Mouse (Mus musculus) testis, postnatal 10 days (tissue): ENCODE data around the gene Wbp4.
"Not testable (repeated sequence)": the region's sequence is repeated elsewhere in the genome, so short reads cannot be mapped to it uniquely, and the experiment has no call there.

Source experiments
- DNase-seq: peaks from one replicate; pipeline ENCODE4 v3.0.0; 2021; ENCODE audit warnings: low spot score

Wbp4 gene

DNA sequence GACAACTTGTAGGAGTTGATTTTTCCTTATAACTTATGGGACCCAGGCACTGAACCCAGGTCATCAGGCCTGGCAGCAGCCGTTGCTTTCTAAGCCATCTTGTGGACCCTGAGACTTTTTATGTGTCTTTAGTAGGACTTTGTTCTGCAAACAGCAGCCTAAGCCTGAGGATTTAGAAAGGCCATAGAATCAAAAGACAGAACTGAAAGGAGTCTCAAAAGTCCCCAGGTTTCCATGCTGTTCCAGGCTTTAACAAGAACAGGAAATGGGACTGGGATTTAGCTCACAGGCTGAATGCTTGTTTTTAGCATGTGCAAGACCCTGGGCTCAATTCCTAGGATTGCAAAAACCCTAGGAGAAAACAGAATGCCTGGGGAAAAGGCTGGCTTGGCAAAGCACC is 26.5 kb upstream of the Wbp4 start:
- no peak for DNase-seq

DNA sequence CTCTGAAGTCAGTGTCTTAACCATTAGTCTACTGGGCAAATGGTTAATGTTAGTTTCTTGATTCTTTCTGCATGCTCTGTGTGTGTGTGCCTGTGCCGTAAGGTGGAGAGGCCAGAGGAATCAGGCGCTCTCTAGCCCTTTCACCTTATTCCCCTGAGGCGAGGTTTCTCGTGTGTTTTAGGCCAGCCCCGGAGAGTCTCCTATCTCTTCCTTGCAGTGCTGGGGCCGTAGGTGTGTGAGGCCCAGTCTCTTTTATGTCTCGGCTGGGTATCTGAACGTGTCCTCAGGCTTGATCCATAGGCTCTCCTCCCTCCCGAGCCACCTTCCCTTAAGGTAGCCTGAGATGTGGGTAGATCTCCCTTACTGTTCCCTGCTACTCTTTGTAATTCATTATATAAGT is 24.9 kb upstream of the Wbp4 start:
- no peak for DNase-seq

DNA sequence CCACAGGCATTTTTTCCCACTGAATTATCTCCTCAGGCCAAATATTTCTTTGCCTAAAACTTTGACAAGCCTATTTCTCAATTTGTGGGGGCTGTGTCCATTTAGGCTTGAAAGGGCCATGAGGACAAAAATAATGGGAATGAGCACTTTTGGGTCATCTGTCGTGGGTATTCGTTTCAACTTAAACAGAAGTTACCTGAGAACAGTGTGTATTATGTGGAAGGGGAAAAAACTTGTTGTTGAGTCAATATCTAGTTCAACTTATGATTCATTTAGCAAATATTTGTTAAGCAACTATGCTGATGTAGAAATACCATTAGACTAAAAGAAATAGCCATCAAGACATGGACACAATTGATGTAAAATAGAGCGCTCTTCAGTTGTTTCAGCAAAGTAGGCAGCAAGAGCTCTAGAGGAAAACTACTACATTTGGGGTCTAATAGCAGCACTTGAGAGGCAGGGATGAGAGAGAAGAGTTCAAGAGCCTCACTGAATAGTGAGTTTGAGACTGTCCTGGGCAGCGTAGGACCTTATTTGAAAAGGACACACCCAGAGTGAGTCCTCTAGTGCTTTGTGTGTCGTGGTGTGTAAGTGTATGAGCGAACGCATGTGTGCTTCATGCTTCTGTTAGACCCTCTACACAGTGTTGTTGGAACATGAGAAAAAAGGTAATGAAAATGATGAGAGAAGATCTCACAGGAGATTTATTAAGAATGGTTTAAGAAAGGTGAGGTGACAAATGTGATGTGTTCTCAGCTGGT is 23.1 kb upstream of the Wbp4 start:
- DNase-seq = no peak

DNA sequence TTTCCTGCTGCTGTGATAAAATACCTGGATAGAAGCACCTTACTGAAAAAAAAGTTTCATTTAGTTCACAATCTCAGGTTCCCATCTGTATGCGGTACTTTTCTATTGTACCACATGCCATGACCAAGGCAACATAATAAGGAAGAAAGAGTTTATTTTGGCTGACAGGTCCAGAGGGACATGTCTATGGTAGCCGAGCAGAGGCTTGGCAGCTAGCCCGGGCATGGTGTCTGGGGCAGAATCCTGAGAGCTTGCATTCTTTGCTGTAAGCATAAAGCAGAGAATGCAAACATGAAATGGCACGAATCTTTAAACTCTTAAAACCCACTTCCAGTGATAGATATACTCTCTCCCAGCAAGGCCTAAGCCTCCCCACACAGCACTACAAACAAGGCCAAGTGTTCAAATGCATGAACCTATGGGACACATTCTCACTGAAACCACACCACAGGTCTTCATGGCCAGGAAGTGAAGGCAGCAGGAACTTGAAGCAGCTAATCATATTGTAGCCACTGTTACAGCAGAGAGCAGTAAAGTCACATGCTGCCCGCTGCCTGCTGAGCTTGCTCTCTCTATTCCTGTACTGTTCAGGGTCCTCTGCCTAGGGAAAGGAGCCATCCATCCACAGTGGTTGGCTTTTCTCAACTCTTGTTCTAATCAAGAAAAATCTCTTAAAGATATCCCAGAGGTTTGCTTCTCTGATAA is 22.2 kb upstream of the Wbp4 start:
- DNase-seq = peak; percentile 43

DNA sequence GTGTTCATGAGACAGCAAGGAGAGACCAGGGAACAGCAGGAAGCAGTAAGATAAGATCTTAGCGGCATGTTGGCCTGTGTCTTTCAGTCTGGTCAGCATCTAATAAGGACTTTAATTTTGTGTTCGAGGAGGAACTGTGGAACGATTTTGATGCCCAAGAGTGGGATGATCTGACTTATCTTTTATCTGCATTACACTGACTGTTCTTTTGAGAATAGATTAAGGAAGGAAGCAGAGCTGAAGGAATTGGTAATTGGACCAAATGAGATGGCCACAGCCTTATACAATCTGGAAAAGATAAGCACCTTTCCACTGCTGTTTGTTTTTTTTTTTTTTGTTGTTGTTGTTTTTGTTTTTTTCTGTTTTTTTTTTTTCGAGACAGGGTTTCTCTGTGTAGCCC is 19.4 kb upstream of the Wbp4 start:
- DNase-seq = no peak

DNA sequence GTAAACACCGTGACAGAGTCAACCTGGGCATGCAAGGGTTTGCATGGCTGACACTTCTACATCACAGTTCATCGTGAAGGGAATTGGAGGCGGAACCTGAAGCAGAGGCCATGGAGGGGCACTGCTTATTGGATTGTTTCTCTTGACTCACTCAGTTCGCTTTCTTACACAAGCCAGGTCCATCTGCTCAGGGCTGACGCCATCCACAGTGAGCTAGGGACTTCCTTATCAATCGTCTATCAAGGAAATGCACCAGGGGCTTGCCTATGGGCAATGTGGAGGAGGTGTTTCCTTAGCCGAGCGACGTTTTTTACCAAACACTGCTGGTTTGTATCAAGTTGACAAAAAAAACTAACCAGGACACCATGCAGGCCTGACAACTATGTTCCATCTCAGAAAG is 18.0 kb upstream of the Wbp4 start:
- DNase-seq = no peak

DNA sequence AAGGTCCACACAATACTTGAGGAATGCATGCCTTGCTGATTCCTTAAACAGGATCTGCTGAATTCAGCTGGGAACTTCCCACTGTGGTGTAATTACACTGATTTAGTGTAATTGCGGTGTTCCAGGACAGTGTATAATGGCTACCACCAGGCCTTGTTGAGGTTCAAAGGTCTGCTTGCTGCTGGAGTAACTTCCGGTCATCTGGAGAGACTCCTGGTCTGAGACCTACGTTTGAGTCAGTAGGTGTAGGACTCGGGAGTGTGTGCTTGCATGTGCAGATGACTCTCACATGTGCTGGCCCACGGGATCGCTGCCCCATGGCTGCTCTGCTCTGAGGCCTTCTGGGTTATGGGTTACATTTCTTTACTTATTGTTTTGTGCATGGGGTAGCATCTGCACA is 13.0 kb upstream of the Wbp4 start:
- DNase-seq = no peak

DNA sequence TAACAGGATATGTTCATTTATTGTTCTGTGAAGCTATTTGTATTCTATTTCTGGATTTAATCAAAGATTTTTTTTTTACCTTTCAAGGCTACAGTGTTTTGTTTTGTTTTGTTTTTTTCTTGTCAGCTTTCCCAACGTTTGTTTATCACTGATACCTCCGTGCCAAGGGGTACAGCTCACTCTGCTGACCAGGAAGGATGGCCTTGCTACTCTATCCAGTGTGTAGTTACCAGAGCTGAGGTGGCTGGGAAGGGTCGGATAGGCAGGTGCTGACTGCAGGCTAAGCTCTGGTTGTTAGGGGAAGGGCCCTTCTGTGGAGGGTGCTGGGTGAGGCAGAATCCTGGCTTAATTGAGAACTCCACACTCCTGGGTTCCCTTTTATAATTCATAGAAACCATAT is 8.9 kb upstream of the Wbp4 start:
- no peak for DNase-seq

DNA sequence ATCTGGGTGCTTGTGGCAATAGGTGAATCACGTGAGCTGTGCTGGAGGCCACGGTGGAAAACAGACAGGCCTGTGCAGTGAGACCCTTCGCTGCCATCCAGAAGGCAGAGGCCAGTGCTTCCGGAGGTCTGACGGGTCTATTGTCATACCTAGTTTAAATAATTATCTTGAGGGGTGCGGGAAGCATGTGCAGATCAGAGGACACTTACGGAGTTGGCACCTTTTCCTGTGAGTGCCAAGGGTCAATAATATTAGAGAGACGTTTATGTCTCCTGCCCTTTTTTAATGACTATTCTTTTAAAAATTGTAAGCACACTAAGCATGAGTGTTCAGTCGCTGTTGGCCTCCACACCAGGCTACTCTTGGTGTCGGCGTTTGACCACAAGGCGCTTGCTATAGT is 7.8 kb upstream of the Wbp4 start:
- no peak for DNase-seq

DNA sequence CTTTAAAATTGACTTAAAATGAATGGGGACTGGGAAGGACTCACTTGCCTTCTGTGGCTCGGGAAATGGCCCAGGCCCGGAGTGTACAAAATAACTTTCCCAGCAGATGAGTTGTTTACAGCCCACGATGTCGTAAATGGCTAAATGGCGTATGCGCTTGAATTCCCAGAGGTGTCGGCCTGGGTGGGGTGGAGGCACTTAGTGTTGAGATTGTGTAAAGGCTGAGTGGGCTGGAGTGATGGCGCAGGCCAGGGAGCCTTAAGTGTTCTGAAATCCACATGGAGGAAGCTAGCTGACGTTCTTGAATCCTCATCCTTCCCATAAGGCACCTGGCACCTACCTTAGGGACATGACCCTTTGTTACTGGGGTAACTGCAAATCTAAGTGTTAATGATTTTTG is 7.2 kb upstream of the Wbp4 start:
- DNase-seq = no peak

DNA sequence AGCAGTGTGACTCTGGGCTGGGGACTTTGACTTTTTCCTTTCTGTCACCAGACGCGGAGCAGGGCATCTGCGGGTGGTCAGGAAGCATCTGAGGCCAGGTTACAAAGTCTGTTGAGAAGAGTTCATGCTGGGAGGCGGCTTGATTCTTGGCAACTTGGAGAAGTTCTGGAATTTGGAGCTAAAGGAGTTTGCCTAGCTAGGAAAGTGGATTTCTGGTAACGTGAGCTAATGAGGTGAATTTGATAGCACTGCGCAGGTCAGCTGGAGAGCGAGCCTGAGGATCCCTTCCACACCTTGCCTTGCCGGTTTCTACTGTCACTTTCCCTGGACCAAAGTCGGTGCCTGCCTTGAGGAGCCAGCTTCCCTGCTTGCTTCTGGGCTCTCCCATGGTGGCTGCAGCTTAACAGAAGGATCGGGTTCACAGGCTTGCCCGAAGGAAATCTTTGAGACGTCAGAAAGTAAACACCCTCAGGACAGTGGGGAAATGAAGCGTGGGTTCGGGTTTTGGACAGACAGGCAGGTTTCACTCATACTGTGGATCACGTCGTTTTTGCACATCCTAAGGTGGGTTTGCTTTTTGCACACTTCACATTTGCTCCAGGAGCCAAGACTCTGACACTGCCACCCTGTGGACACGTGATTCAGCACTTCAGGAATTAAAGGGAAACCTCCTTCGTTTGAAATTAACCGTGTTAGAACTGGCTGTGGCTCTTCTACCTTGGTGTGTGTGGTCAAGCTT is 5.8 kb upstream of the Wbp4 start:
- DNase-seq = no peak

DNA sequence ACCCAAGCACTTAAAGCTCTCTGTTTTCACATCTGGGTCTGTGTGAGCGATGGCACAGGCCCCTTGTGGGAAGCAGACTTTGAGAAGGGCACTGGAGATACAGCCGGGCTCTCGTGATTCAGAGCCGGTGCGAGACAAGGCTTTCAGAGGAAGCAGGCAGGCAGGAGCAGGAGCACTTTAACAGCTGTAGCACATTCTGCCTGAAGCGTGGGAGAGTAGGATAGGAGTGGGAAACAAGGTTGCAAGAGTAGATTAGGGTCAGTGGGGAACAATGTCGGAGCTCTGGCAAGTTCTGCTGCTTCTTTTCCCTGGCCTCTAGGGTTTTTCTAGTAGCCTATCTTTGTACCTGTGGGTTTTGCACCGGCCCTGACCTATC is 5.3 kb upstream of the Wbp4 start:
- no peak for DNase-seq

DNA sequence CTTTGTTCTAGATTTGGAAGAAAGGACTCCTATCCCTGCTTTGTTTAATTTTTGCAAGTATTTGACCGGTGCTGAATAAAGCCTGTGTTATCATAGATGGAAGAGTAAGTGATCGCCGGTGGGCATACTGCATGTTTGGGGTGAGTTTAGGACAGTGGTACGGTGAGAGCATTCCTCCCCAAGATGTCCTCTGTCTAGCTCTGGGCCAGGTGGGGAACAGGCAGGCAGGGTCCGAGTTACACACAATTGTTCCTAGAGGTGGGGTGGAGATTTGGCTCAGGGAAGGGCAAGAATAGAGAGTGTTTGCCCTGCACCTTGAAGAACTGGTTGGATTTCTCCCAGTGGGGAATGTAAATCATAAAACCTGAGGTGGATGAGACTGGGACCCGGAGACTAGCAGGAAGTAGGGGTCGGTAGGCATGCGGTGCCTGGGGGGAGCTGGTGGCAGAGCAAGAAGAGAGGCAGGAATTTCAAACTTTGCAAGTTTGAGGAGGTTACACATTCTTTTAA is 2.3 kb upstream of the Wbp4 start:
- DNase-seq = no peak

DNA sequence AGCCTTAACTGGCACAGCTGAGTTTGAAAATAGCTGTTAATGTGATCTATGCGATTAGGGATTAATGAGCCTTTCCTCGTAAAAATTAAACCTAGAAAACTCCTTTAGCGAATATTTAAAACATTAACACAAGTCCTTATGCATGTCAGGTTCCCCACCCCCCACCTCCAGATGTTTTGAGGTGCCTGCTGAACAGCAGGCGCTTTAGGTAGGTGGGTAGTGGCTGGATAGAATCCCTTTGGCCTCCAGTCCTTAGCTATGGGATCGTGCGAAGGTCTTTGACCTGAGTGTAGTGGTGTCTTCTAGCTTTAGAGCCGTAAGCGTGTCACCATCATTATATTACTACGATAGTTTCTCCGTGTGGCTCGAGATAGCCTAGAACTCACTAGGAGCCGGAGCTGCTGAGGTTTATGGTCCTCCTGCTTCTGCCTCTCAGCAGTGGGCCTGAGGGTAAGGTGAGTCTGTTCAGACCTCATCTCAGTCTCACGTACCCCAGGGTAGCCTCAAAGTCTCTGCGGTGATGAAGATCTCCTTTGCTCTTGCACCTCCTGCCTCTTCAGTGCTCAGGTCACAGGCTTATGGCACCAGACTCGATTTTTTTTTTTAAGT is 1.5 kb upstream of the Wbp4 start:
- DNase-seq = no peak

DNA sequence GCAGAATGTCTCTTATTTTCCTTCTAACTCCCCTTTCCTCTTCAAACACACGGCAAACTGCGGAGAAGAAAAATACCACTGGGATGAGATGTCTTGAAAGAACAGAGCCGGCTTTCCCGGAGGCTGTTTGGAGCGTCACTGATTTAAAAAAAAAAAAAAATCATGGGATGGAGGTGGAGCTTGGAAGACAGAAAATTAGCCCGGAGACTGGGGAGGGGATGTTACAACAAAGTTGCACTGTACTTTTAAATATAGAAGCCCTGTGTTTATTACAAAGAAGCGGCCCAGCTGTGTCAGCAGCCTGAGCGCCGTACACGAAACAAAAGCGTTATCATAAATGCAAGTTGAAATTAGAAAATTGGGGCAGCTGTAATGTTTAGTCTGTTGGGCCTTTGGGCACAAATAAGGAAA is 936 bp upstream of the Wbp4 start:
- DNase-seq = no peak

DNA sequence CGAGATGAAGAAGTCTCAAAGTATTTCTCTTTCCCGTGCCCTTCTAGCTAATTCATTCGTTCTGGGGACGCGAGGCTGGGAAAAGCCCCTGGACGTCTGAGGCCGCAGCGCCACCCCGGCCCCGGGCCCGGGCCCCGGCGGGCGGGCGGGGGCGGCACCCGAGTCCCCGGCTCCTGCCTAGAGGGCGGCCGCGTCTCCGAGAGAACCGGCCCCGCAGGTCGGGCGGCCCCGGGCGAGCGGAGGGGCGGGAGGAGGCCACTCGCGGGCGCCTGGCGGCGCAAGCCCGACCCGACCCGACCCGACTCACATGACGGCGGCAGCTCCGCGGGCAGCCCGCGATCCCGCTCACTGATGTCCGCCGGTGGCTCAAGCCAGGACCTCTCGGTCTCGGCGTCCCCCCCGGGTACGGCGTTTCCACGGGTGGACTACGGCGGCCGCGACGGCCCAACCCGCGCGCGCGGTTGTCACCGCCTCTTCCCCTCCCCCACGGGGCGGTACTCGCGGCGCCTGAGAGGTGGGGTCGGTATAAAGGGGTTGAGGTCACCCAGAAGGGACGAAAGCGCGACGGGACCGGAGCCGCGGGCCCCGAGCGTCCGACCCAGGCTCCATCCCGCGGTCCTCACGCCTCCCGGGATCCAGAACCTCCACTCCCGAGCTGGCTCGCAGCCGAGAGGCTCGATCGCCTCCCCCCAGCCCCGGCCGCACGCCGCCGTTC is 539 bp downstream of the Wbp4 start, which contains the start of gene Elf1:
Gene Elf1, plus strand, starts transcription at position 571 of the 715 bp plus-strand sequence.
- DNase-seq = peak; percentile 98

DNA sequence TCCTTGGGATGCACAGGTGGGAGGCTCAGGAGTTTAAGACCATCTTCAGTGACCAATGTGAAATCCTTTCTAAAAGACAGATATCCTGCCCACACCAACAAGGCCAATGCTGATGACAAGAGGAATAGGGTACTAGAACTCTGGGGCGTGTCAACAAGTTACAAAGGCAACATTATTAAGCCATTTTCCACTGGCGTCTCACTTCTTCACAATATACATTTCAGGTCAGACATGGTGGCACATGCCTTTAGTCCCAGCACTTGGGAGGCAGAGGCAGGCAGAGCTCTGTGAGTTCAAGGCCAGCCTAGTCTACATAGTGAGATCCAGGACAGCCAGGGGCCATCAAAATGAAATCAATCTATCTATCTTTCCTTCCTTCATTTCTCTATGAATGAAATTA is 7.9 kb downstream of the Wbp4 start:
- DNase-seq = no peak

DNA sequence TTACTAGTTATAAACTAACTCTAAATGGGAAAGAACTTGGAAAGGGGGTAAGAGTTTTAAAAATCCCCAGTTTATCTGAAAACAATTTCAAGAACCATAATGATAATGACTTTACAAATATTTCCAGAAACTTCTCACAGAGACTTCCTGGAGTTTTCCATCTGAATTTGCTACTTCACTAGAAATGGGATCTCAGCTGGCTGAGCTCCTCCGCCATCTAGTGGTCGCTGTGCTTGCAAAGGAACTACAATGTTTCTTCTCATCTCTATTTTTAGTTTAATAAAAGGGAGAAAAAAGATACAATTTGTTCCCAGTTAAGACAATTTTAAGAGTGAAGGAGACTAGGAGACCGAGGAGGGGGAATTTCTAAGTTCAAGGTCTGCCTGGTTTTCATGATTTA is 13.7 kb downstream of the Wbp4 start:
- peak; percentile 89 for DNase-seq

DNA sequence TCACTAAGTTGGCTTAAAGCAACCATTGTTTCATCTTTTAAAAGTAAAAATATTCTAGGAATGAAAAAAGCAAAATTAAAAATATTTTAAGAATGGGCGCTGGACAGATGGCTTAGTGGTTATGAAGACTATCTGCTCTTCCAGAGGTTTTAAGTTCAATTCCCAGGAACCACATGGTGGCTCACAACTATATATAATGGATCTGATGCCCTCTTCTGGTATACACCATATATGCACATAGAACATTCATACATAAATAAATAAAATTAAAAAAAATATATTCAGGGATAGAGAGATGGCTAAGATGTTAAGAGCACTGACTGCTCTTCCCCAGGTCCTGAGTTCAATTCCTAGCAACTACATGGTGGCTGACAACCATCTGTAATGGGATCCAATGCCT is 15.7 kb downstream of the Wbp4 start:
- DNase-seq = no peak

DNA sequence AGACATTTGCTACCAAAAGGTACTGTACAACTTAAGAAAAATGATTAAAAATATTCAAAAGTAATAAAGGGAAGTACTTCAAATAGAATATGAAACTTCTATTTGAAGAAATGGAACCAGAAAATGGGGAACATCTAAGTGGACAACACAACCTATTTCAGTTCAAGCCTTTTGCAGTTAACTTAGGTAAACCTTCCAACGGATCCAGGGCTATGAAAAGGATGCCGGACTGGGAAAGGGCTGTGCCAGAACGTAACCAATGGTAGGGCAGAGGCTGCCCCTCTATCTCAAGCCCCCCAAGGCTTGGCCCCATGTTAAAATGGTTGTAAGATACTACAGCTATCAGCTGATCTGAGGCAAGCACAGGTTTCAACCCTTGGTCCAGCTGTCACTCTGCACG is 20.3 kb downstream of the Wbp4 start:
- DNase-seq = no peak

DNA sequence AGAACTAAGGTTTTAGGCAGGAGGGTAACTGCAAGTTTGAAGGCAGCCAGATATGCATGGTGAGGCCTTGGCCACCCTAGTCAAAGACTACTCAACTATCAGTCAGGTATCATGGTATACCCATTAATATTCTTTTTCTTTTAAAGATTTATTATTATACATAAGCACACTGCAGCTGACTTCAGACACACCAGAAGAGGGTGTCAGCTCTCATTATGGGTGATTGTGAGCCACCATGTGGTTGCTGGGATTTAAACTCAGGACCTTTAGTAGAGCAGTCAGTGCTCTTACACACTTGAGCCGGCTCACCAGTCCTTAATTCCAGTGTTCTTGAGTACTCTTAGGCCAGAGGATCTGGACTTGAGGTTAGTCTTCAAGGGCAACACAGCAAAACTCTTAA is 20.9 kb downstream of the Wbp4 start:
- no peak for DNase-seq

DNA sequence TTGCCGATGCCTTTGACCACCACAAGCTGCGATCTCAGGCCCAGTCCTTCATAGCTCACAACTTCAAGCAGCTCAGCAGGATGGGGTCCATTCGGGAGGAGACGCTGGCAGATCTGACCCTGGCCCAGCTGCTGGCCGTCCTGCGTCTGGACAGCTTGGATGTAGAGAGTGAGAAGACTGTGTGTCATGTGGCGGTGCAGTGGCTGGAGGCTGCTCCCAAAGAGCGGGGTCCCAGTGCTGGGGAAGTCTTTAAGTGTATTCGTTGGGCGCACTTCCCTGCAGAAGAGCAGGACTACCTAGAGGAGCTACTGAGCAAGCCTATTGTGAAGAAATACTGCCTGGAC is 28.8 kb downstream of the Wbp4 start:
- DNase-seq = not testable (repeated sequence)
